Mouse (Mus musculus): ENCODE data around the gene Olfr1197. TPM values are rescaled to one million over a fixed set of nuclear protein-coding genes. Genes with fewer than 3 reads are reported as not detected.

Gene Olfr1197
- not detected for total RNA-seq (2021)
- long read RNA-seq, experiment 1 = 0 reads
- long read RNA-seq, experiment 2 = 0 reads

- no peak for DNase-seq (ENCODE audit: low spot score in 2 of 2)
Observed at GRCm38 (mm10) chr2:88732266-88732665, at the start of gene Olfr1197. Gene Olfr1197, minus strand, starts transcription at chr2:88732366.

- DNase-seq (ENCODE audit: low spot score in 2 of 2) = no peak
Observed at GRCm38 (mm10) chr2:88770388-88770787, 38.2 kb upstream of the Olfr1197 start, which contains the start of gene Olfr1200. Gene Olfr1200, minus strand, starts transcription at chr2:88770488.

GRCm38 (mm10) chr2:88760369-88760768 lies 28.2 kb upstream of the Olfr1197 start, which contains the start of gene Olfr1199:
Gene Olfr1199, minus strand, starts transcription at chr2:88760469.
- no peak for DNase-seq (ENCODE audit: low spot score in 2 of 2)

DNA sequence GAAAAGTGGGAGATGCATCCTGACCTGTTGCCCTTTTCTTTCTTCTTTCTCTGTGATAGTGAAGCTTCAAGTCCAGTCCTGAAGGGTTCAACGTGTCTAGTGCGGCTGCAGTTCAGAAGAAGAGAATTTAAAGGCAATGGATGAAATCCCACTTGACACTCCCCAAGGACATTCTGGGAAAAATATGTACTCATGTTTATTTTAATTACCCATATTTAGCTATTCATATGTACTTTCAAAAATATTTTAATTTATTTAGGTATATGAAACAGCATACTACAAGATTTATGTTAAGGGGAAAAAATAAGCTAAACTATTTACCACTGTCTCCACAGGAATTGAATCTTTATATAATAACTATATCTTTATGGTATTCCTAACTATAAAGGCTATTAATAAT lies 19.1 kb upstream of the Olfr1197 start, which contains the start of gene Olfr1198:
Olfr1198 (minus strand) TSS at position 101 of the 400 bp plus-strand sequence.
- DNase-seq (ENCODE audit: low spot score in 2 of 2) = no peak

GRCm38 (mm10) chr2:88743379-88743778 lies 11.2 kb upstream of the Olfr1197 start:
- no peak for DNase-seq (ENCODE audit: low spot score in 2 of 2)

DNA sequence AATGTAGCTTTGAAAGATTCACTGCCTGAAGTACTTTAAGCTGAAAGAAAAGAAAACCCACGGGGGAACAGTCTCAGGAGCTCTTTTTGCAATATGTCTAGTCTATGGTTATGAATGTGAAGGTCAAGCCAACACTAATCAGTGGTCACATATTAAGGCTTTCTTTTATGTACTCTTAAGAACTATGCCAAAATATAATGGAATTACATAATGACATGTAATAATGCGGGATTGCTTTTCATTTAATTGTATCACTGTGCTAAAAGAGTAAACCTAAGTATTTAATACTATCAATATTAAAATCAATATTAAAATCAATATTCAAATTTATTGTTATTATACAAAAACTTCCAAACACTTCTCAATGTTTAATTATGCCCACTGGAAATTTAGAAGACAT lies 27.7 kb downstream of the Olfr1197 start, which contains the start of gene Olfr1196:
Olfr1196 (minus strand) TSS at position 101 of the 400 bp plus-strand sequence.
- no peak for DNase-seq (ENCODE audit: low spot score in 2 of 2)

GRCm38 (mm10) chr2:88689087-88689486 lies 43.1 kb downstream of the Olfr1197 start, which contains the start of gene Olfr1195:
Gene Olfr1195, minus strand, starts transcription at chr2:88689187.
- no peak for DNase-seq (ENCODE audit: low spot score in 2 of 2)

Other genes starting within 250 kb of the Olfr1197 start
- not detected for gene Olfr1184, start 248.8 kb downstream of the Olfr1197 start, total RNA-seq (2021)
- not detected for gene Olfr1185-ps1, start 239.0 kb downstream of the Olfr1197 start, total RNA-seq (2021)
- gene Olfr1186, start 213.8 kb downstream of the Olfr1197 start, total RNA-seq (2021) = not detected
- not detected for gene Olfr1188, start 175.4 kb downstream of the Olfr1197 start, total RNA-seq (2021)
- not detected for gene Olfr1189, start 145.9 kb downstream of the Olfr1197 start, total RNA-seq (2021)
- not detected for gene Olfr1191-ps1, start 91.8 kb downstream of the Olfr1197 start, total RNA-seq (2021)
- gene Olfr1192-ps1, start 83.9 kb downstream of the Olfr1197 start, total RNA-seq (2021) = not detected
- gene Olfr1193, start 56.7 kb downstream of the Olfr1197 start, total RNA-seq (2021) = not detected
- not detected for gene Olfr1195, start 43.2 kb downstream of the Olfr1197 start, total RNA-seq (2021)
- not detected for gene Olfr1196, start 27.8 kb downstream of the Olfr1197 start, total RNA-seq (2021)
- not detected for gene Olfr1198, start 19.0 kb upstream of the Olfr1197 start, total RNA-seq (2021)
- gene Olfr1199, start 28.1 kb upstream of the Olfr1197 start, total RNA-seq (2021) = not detected
- gene Olfr1200, start 38.1 kb upstream of the Olfr1197 start, total RNA-seq (2021) = not detected
- not detected for gene Olfr1201, start 60.7 kb upstream of the Olfr1197 start, total RNA-seq (2021)
- gene Olfr1202, start 82.1 kb upstream of the Olfr1197 start, total RNA-seq (2021) = under 1 TPM in 1 of 2 experiments, not detected in 1; 0.07 TPM
- not detected for gene Olfr1205, start 97.4 kb upstream of the Olfr1197 start, total RNA-seq (2021)
- not detected for gene Olfr1204, start 116.9 kb upstream of the Olfr1197 start, total RNA-seq (2021)
- gene Olfr1206, start 130.9 kb upstream of the Olfr1197 start, total RNA-seq (2021) = not detected
- not detected for gene Olfr1208, start 169.9 kb upstream of the Olfr1197 start, total RNA-seq (2021)
- gene Olfr1209, start 182.8 kb upstream of the Olfr1197 start, total RNA-seq (2021) = not detected
- not detected for gene Olfr1211, start 205.7 kb upstream of the Olfr1197 start, total RNA-seq (2021)
- gene Olfr1212, start 221.6 kb upstream of the Olfr1197 start, total RNA-seq (2021) = not detected
- not detected for gene Gm13762, start 247.9 kb upstream of the Olfr1197 start, total RNA-seq (2021)